Mouse (Mus musculus): ENCODE measurements around the gene Gm7138. TPM values are rescaled to one million over a fixed set of nuclear protein-coding genes. Genes with fewer than 3 reads are reported as not detected.
"Not testable (repeated sequence)": the region's sequence is repeated elsewhere in the genome, so short reads cannot be mapped to it uniquely, and the experiment has no call there.

Gene Gm7138
- total RNA-seq (2018; cell fraction: chromatin; rRNA removed), result not detected
- not detected for total RNA-seq (2018; cell fraction: cytosol; rRNA removed)
- not detected for total RNA-seq (2018; cell fraction: nucleus; rRNA removed)
- not detected in 3 replicates for polyA plus RNA-seq (2018)

GRCm38 (mm10) chr10:77776844-77777243, at the start of gene Gm7138:
TSS of gene Gm7138 (minus strand) at chr10:77776944.
- not testable (repeated sequence) for H3K36me3 ChIP-seq (ENCODE audit: inconsistent target)
- 80% methylated on average over 1 of the region's 1 CpGs for WGBS (ENCODE audit: missing documents)

GRCm38 (mm10) chr10:77819203-77819602, 42.5 kb upstream of the Gm7138 start:
- Histone ChIP-seq H3K79me2 (ENCODE audit: inconsistent target) (no peaks in the 10 kb centered on the region), H3K27ac (no peak overlapping the region), H3K4me3 (ENCODE audit: inconsistent target) (no peak overlapping the region), H3K36me3 (ENCODE audit: inconsistent target) (no peaks in the 10 kb centered on the region)
- WGBS (ENCODE audit: missing documents), result 75% methylated on average over 4 of the region's 4 CpGs

More at GRCm38 (mm10) chr10:77776844-77777243, at the start of gene Gm7138:
- not testable (repeated sequence) for H3K4me3 ChIP-seq (ENCODE audit: inconsistent target); H3K27ac ChIP-seq; H3K79me2 ChIP-seq (ENCODE audit: inconsistent target)

GRCm38 (mm10) chr10:77818523-77818922, 41.8 kb upstream of the Gm7138 start:
- Histone ChIP-seq H3K4me3 (ENCODE audit: inconsistent target) (no peak overlapping the region), H3K27ac (no peak overlapping the region), H3K79me2 (ENCODE audit: inconsistent target) (no peaks in the 10 kb centered on the region), H3K36me3 (ENCODE audit: inconsistent target) (no peaks in the 10 kb centered on the region)
- WGBS (ENCODE audit: missing documents), result 90% methylated on average over 4 of the region's 4 CpGs

GRCm38 (mm10) chr10:77815514-77815913, 38.8 kb upstream of the Gm7138 start:
- no peaks in the 10 kb centered on the region for H3K79me2 ChIP-seq (ENCODE audit: inconsistent target)
- H3K27ac ChIP-seq, result no peak overlapping the region
- WGBS (ENCODE audit: missing documents), result 59% methylated on average over 5 of the region's 5 CpGs
- no peak overlapping the region for H3K4me3 ChIP-seq (ENCODE audit: inconsistent target)
- H3K36me3 ChIP-seq (ENCODE audit: inconsistent target), result no peaks in the 10 kb centered on the region

- no peaks in the 10 kb centered on the region for H3K79me2 ChIP-seq (ENCODE audit: inconsistent target)
- no peak within 1 kb of the TSS for H3K27ac ChIP-seq
- no peak within 1 kb of the TSS for H3K4me3 ChIP-seq (ENCODE audit: inconsistent target)
- no peaks in the 10 kb centered on the region for H3K36me3 ChIP-seq (ENCODE audit: inconsistent target)
- WGBS (ENCODE audit: missing documents), result 55% methylated on average over 4 of the region's 4 CpGs
Measured at GRCm38 (mm10) chr10:77814382-77814781, 37.6 kb upstream of the Gm7138 start, which contains the start of gene Gm2696. TSS of gene Gm2696 (plus strand) at chr10:77814682.

GRCm38 (mm10) chr10:77811743-77812142, 35.0 kb upstream of the Gm7138 start, which contains the start of gene Gm9507:
TSS of gene Gm9507 (minus strand) at chr10:77811843.
- 78% methylated on average over 5 of the region's 5 CpGs for WGBS (ENCODE audit: missing documents)
- no peaks in the 10 kb centered on the region for H3K36me3 ChIP-seq (ENCODE audit: inconsistent target)
- no peak within 1 kb of the TSS for H3K27ac ChIP-seq
- H3K4me3 ChIP-seq (ENCODE audit: inconsistent target), result no peak within 1 kb of the TSS
- no peaks in the 10 kb centered on the region for H3K79me2 ChIP-seq (ENCODE audit: inconsistent target)

- Histone ChIP-seq H3K4me3 (ENCODE audit: inconsistent target) (no peak overlapping the region), H3K27ac (no peak overlapping the region), H3K36me3 (ENCODE audit: inconsistent target) (no peaks in the 10 kb centered on the region), H3K79me2 (ENCODE audit: inconsistent target) (no peaks in the 10 kb centered on the region)
- WGBS (ENCODE audit: missing documents), result 71% methylated on average over 3 of the region's 3 CpGs
Measured at GRCm38 (mm10) chr10:77804095-77804494, 27.4 kb upstream of the Gm7138 start.

- WGBS (ENCODE audit: missing documents), result 61% methylated on average over 8 of the region's 8 CpGs
- Histone ChIP-seq H3K79me2 (ENCODE audit: inconsistent target) (no peaks in the 10 kb centered on the region), H3K4me3 (ENCODE audit: inconsistent target) (no peak within 1 kb of the TSS), H3K36me3 (ENCODE audit: inconsistent target) (no peaks in the 10 kb centered on the region), H3K27ac (no peak within 1 kb of the TSS)
Measured at GRCm38 (mm10) chr10:77798921-77799508, 22.3 kb upstream of the Gm7138 start, which contains the start of gene Gm19668. TSS of gene Gm19668 (minus strand) at chr10:77799133.

- not testable (repeated sequence) for H3K27ac ChIP-seq; H3K36me3 ChIP-seq (ENCODE audit: inconsistent target); H3K4me3 ChIP-seq (ENCODE audit: inconsistent target); H3K79me2 ChIP-seq (ENCODE audit: inconsistent target)
- 65% methylated on average over 2 of the region's 3 CpGs for WGBS (ENCODE audit: missing documents)
Measured at GRCm38 (mm10) chr10:77798164-77798920, 21.6 kb upstream of the Gm7138 start.

- Histone ChIP-seq H3K79me2 (ENCODE audit: inconsistent target) (no peaks in the 10 kb centered on the region), H3K36me3 (ENCODE audit: inconsistent target) (no peaks in the 10 kb centered on the region)
- WGBS (ENCODE audit: missing documents), result 66% methylated on average over 3 of the region's 3 CpGs
Measured at GRCm38 (mm10) chr10:77797677-77798076, 20.9 kb upstream of the Gm7138 start.

GRCm38 (mm10) chr10:77794976-77795375, 18.2 kb upstream of the Gm7138 start, which contains the start of gene Gm9639:
TSS of gene Gm9639 (minus strand) at chr10:77795076.
- WGBS (ENCODE audit: missing documents), result 78% methylated on average over 2 of the region's 2 CpGs
- Histone ChIP-seq H3K36me3 (ENCODE audit: inconsistent target) (no peaks in the 10 kb centered on the region), H3K79me2 (ENCODE audit: inconsistent target) (no peaks in the 10 kb centered on the region), H3K4me3 (ENCODE audit: inconsistent target) (no peak within 1 kb of the TSS), H3K27ac (no peak within 1 kb of the TSS)

More at GRCm38 (mm10) chr10:77797677-77798076, 20.9 kb upstream of the Gm7138 start:
- Histone ChIP-seq H3K27ac (no peak overlapping the region), H3K4me3 (ENCODE audit: inconsistent target) (no peak overlapping the region)

GRCm38 (mm10) chr10:77788621-77789020, 11.9 kb upstream of the Gm7138 start:
- no peaks in the 10 kb centered on the region for H3K36me3 ChIP-seq (ENCODE audit: inconsistent target)
- no peaks in the 10 kb centered on the region for H3K79me2 ChIP-seq (ENCODE audit: inconsistent target)
- no peak overlapping the region for H3K27ac ChIP-seq
- 78% methylated on average over 2 of the region's 2 CpGs for WGBS (ENCODE audit: missing documents)
- H3K4me3 ChIP-seq (ENCODE audit: inconsistent target), result no peak overlapping the region

- H3K27ac ChIP-seq; H3K4me3 ChIP-seq (ENCODE audit: inconsistent target); H3K36me3 ChIP-seq (ENCODE audit: inconsistent target); H3K79me2 ChIP-seq (ENCODE audit: inconsistent target): not testable (repeated sequence)
- WGBS (ENCODE audit: missing documents), result no CpG with 5 or more reads among the region's 1 CpGs
Measured at GRCm38 (mm10) chr10:77787876-77788275, 11.1 kb upstream of the Gm7138 start, which contains the start of gene Gm7137. TSS of gene Gm7137 (minus strand) at chr10:77788200.

- H3K36me3 ChIP-seq (ENCODE audit: inconsistent target); H3K79me2 ChIP-seq (ENCODE audit: inconsistent target); H3K27ac ChIP-seq; H3K4me3 ChIP-seq (ENCODE audit: inconsistent target): not testable (repeated sequence)
- no CpG with 5 or more reads among the region's 3 CpGs for WGBS (ENCODE audit: missing documents)
Measured at GRCm38 (mm10) chr10:77783396-77783795, 6.7 kb upstream of the Gm7138 start.

- H3K36me3 ChIP-seq (ENCODE audit: inconsistent target); H3K4me3 ChIP-seq (ENCODE audit: inconsistent target); H3K79me2 ChIP-seq (ENCODE audit: inconsistent target); H3K27ac ChIP-seq: not testable (repeated sequence)
- WGBS (ENCODE audit: missing documents), result no CpG with 5 or more reads among the region's 1 CpGs
Measured at GRCm38 (mm10) chr10:77782442-77782841, 5.7 kb upstream of the Gm7138 start, which contains the start of gene Gm3250. TSS of gene Gm3250 (minus strand) at chr10:77782542.
